Mouse (Mus musculus) inflammation-experienced regulatory T-cells, adult 6 months (primary cell): ENCODE results near the gene Stard10. TPM values are rescaled to one million over a fixed set of nuclear protein-coding genes. Genes with fewer than 3 reads are reported as not detected.

Experiments used
- polyA plus RNA-seq, 3 experiments: library from polyadenylated mRNA; unstranded; fragments of 100-300 nt; shearing (Covaris generic); gene quantifications; one replicate each; pipeline ENCODE4 v1.2.1; 2017

Gene Stard10
- polyA plus RNA-seq, 3 experiments from 2014 or later: 1.7 to 5.6 (median 2.0) TPM

Other genes starting within 250 kb of the Stard10 start
- gene Fchsd2, start 224.2 kb upstream of the Stard10 start, polyA plus RNA-seq: 10 to 100 TPM; 29.3 to 53.7 (median 41.9) TPM
- 10 to 100 TPM; 39.3 to 53.6 (median 44.9) TPM for gene Atg16l2, start 14.8 kb upstream of the Stard10 start, polyA plus RNA-seq
- 10 to 100 TPM; 29.0 to 58.0 (median 41.3) TPM for gene Arap1, start 31.0 kb downstream of the Stard10 start, polyA plus RNA-seq
- 10 to 100 TPM in 2 of 3 experiments, 1 to 10 TPM in 1; 6.7 to 39.0 (median 18.9) TPM for gene Gm45837, start 93.8 kb downstream of the Stard10 start, polyA plus RNA-seq
- 10 to 100 TPM in 2 of 3 experiments, 1 to 10 TPM in 1; 6.1 to 36.2 (median 19.9) TPM for gene Pde2a, start 104.6 kb downstream of the Stard10 start, polyA plus RNA-seq